Mouse (Mus musculus): ENCODE data around the gene Ablim1.
A peak's percentile ranks its signal among the peaks of the same experiment; 100 is the strongest.
"Not testable (repeated sequence)": the region's sequence is repeated elsewhere in the genome, so short reads cannot be mapped to it uniquely, and the experiment has no call there.

The Ablim1 gene

DNA sequence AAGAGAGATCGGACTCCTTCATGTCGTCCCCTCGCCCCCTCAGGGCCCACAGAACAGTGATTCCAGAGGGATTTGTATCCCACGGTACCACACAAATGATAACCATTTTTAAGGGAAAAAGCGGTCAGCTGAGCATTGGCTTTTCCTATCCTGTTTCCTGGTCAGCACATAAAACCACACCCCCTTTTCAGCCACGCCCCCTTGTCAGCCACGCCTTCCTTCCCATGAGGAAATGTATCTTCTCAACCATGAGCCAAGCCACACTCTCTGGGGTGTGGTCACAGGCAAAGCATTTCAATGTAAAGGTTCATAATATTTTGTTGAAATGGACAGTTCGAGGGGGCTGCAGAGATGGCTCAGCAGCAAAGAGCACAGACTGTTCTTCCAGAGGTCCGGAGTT, 163.2 kb downstream of the Ablim1 start:
- no peak for DNase-seq (ENCODE audit: low spot score)

DNA sequence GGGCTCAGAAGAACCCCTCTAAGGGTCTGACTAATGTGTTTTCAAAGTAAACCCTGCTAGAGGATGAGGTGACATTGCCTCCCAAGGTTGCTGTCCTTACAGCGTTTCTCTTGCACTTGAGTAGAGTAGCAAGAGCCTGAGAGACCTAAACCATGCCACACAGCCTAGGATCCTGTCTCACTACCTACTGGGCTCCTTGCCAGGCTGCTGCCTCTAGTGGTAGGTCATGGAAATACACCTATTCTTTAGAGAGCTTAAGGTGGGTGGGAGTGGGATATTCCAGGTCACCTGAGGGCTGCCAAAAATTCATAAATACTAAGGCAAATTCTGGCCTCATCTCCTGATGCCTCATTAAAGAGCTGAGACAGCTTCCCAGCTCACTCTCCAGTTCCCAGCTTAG, 164.4 kb downstream of the Ablim1 start:
- DNase-seq (ENCODE audit: low spot score): peak; percentile 78

DNA sequence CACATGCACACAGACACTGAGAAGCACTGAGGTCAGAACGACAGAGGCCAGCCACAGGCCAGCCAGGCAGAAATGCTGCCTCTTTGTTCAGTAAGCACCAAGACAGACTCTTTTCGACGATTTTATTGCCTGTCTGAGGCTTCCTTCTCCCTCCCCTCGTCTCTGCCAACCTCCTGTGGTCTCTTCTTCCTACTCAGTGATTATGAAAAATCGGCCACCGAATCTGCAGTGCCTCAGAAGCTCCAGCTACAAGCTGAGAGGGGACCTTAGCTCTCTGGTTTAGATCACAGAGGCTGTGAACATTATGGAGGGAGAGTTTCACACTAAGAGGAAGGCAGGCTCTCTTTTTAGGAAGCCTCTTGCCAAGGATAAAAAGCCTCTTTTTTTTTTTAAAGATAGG, 167.0 kb downstream of the Ablim1 start:
- no peak for DNase-seq (ENCODE audit: low spot score)

DNA sequence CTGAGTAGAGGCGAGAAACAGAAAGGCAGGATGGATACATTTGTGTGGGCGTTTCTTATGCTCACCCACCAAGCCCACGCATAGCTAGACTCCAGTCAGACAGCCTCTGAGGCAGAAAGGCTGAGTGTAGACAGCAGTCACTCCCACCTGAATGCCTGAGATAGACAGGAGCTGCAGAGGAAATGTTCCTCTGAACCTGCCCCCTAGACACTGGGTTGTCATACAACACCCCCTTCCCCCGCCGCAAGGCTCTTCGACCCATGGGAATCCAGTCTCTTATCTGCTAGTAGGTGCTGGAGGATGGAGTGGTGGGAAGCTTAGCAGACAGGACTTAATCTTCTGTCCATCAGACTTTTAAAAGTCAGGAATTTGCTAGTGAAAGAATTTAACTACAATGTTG, 167.8 kb downstream of the Ablim1 start:
- DNase-seq (ENCODE audit: low spot score): no peak

DNA sequence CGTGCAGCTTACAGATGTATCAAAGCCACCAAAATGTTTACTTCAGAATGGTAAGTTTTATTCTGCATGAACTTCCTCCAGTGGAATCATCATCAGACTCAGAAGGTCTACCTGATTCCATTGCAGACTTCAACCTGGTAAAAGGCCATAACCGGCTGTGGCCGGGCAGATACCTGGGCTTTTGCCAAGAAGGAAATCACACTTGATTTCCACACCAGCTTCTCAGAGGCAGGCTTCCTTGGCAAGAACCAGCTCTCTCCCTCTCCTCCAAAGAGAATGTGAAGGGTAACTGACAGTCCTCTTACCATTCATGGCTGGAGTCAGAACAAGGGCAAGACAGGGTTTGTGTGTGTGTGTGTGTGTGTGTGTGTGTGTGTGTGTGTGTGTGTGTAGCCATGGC, 171.1 kb downstream of the Ablim1 start:
- DNase-seq (ENCODE audit: low spot score): no peak

DNA sequence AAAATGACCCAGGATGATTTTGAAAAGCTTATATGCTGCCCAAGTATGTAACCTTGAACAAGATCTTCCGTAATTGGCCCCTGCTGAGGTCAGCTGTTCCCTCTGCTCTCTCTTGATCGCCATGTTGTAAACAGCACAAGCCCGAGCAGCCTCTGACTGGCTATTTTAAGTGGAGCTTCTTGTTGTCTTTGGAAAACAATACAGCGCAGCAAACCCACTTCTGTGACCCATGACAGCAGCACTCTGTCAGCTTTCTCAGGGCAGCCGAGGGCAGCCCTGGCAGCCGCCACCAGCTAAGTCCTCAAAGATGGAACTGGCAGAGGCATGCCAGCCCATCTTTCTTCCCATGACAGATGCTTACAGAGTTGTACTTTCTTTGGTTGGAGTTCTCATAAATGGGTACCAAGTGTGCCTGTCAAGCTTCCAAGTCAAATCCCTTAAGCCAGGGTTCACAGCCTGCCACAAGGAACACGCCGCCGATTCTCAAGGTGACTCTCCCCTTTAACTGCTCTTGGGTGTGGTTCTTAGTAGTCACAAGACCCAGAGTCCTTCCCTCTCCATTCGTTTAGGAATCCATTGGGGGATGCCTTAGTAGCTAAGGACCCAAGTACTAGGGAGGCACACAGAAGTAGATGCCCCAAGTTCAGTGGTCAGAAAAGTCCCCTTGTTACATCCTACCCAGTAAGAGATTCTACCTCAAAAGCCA, 172.8 kb downstream of the Ablim1 start:
- DNase-seq (ENCODE audit: low spot score): no peak

DNA sequence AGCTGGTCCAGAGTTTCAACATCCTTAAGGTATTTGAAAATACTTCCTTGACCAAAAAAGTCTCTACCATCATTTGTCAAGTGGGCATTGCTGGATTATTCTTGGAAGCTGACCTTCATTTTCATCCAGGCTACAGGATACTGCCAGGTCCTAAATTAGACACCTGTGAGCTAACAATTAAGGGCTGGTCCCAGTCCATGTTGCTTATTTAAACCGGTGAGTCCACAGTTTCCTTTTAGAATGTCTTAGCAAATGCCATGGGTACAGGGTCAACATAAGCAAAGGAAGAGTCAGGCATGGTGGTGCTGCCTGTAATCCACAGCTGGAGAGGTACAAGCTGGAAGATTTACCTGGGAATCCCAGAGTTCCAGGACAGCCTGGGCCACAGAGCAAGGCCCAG, 173.8 kb downstream of the Ablim1 start:
- no peak for DNase-seq (ENCODE audit: low spot score)

DNA sequence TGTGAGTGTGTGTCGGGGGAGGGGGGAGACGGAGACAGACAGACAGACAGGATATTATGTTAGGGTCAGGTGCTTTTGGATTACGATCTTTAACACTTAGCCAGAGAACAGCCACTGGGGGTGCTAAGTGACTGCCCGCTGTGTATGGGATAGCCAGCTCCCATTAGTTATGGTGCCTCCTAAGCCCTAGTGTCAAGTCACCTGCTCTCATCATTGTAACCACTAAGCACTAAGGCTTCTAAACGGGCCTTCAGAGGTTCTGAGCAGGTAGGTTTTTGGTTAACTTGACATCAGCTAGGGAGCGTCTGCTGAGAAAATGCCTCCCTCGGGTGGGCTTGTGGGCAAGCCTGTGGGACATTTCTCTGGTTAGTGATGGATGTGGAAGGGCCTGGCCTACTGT, 174.6 kb downstream of the Ablim1 start:
- no peak for DNase-seq (ENCODE audit: low spot score)

DNA sequence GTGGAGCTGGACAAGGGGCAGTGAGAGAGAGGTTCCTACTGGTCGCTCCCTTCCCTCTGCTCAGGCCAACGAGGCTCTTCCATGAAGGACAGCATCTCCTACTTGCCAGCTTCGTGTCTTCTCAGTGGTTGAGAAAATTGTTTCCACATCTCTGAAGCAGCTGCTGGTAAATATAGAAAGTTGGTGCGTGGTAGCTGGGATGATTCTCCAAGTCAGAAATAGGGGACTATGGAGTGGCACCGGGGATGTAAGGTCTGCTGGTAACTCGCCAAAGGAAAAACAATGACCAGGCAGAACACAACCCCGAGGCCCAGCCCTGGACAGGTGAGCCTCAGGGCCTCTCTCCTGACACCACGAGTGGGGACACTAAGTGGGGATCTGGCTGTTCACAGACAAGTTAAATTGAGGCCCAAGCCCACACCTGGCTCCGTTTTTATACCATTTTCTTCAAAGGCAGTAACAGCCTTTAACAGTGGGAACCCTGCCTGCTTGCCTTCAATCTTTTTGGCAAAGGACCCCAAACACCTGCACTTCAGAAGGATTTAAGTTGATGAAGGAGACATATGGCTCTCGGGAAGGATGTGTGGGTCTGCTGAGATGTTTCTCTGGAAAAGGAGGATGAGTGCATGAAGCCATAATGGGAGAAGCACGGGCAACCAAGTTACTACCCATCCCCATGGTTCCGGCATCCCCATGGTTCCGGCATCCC, 175.7 kb downstream of the Ablim1 start:
- no peak for DNase-seq (ENCODE audit: low spot score)

DNA sequence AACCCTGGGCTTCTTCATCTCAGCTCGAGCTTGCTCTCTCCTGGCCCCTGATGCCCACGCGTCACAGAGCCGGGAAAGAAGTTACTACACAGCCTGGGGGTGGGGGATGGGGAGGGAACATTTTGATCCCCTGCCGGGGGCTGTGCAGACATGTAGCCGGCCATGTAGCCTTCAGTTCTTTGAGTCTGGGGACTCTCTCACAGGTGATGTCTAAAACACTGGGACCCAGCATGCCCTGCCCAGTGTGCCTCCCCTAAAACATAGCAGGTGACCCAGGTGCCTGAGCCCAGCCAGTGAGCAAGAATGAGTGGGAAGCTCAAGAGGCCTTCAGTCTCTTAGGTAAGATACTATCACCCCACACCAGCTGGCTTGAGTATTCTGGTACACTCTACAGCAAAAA, 176.2 kb downstream of the Ablim1 start:
- no peak for DNase-seq (ENCODE audit: low spot score)

DNA sequence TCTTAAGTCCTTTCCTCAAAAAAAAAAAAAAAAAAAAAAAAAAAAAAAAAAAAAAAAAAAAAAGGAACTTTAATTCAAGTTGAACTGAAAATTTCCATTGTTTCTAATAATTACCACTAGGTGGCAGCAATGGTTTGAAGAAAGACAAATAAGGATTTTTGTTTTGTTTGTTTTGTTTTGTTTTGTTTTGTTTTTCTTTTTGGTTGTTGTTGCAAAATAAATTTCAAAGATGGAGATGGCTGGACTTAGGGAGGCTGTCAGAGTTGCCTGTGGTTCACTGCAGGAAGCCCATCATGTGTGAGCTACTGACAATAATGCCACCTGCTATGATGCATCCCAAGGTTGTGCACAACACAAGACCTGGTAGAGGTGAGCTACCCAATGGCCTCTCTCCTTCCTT, 176.7 kb downstream of the Ablim1 start:
- no peak for DNase-seq (ENCODE audit: low spot score)

DNA sequence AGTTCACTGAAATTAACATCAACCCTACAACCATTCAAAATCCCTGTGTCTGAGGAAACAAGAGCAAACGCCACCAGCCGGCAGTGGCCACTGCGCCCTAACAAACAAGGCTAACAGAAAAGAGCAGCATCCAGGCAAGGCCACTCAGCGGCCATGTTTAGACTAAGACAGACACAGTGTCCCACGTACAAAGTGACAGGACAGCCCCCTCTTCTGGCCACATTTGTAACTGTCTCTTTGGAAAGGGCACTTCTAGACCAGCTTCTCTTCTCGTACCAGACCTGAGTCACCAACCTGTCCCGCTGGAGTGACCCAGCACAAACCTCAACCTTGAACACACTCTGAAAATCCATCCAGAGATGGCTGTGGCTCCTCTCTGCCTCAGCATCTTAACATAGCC, 178.5 kb downstream of the Ablim1 start:
- DNase-seq (ENCODE audit: low spot score): peak; percentile 83

DNA sequence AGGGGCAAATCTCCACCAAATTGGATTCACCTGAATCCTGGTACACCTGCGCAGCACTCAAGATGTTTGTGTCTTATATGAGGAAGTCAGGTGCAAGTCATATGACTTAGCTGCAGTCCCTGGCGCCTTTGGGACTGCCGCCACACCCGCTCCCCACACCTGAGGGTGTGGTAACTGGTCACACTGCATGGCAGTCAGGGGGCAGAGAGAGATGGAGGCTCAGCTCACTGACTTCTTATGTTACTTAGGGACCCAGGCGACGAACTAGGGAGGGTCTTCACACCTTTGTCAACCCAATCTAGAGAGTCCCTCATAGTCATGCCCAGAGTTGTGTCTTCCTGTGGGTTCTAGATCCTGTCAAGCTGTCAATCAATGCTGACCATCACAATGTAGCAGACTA, 179.1 kb downstream of the Ablim1 start:
- DNase-seq (ENCODE audit: low spot score): not testable (repeated sequence)

DNA sequence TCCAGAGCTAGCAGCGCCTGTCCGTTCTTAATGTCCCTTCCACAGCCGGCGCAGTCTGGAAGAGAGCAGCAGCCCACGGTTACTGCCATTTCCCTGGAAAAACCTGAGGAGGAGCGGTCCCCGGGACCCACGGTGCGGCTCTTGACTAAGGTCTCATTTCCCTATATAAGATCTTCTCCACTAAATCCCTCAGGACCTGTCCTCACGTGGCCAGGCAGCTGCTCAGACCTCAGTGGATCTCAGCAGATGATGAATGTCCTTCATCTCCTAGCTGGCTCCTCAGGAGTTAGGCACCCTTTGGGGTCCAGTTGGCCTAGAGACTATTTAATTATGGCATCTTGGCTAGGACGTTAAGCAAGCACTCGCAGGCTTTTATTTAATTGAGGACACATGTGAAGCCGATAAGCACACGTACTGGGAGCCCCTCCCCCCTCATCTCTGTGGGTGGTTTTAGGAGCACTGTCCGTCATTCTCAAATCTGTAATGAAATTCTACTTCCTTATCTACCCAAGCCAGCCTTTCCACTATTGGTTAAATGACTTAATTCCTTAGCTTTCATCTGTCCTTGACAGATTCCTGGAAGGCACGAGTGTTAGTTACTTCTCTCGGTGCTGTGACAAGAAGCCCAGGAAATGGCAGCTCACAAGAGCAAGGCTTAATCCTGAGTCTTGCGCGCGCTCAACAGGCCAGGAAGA, 179.9 kb downstream of the Ablim1 start:
- DNase-seq (ENCODE audit: low spot score): no peak

DNA sequence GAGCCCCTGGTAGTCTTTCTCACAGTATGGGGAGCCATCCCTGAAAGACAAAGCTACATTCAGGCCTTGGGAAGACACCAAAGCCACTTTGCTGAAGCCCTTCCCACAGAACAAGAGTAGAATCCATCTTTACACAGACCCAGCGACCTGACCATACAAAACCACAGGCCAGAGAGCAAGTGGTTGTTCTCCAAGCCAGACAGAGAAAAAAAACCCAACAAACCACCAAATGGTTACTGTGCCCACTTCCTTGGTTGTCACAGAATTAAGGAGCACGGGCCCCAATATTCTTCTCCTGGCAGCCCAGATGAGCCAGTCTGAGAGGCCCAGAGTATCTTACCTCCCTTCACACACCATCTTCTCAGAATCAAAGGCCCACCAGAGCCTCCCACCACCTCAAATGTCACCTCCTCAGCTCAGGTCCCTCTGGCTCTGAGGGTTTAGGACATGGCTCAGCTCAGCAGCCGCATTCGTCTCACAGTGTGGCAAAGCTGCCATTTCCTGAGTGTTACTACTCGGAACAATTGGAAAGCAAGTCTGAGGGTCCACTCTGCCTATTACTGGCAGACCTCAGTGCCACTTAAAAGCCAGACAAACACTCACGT, 181.7 kb downstream of the Ablim1 start:
- DNase-seq (ENCODE audit: low spot score): no peak

DNA sequence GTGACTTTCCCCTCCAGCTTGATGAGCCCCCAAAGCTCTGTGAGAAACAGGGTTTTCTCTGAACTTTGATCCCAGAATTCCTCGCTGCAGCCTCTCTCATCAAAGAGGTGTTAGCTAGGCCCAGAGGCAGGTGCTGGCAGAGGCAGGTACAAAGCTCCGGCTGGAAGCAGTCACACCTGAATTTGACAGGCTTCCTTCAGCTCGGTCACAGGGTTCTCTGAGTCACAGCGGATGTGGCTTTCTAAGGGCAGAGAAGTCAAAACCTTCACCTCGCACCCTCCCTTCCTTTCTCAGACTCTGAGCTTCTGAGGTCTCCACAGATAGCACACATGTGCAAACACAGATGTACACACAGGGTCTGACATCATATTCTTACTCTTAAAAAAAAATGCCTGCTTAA, 182.4 kb downstream of the Ablim1 start:
- DNase-seq (ENCODE audit: low spot score): no peak

DNA sequence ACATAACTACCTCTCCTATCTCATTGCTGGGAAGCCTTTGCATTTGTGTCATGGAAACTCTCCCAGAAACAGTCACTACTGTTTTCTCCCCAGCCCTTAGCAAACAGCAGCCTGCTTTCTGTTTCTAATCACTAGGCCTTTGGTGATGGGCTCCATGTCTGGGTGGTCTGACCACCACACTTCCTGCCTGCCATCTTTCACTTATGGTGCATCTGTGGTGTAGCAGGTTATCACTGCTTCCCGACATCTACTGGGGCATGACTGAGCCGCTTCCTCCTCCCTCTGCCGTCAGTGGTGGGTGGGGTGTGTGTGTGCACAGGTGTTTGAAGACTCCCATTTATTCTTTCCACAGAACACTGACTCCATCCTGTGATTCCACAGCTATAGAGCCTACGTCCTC, 183.4 kb downstream of the Ablim1 start:
- DNase-seq (ENCODE audit: low spot score): no peak

DNA sequence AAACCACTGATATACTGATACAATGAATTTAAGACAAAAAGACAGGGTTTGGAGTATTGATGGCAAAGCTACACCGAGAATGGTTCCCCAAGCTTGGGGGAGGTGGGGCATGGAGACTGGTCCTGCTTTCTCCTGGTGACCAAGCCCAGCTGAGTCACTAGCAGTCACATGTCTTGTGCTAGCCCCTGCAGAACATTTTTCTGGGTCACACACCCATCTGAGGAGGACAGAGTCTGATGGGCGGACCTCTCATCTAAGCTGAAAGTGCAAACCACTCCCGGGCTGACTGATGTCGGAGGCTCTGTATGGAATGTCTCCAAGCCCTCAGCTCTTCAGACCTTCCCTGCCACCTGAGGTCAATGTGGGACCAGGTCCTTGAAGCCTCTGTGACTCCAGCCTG, 184.1 kb downstream of the Ablim1 start:
- DNase-seq (ENCODE audit: low spot score): no peak

DNA sequence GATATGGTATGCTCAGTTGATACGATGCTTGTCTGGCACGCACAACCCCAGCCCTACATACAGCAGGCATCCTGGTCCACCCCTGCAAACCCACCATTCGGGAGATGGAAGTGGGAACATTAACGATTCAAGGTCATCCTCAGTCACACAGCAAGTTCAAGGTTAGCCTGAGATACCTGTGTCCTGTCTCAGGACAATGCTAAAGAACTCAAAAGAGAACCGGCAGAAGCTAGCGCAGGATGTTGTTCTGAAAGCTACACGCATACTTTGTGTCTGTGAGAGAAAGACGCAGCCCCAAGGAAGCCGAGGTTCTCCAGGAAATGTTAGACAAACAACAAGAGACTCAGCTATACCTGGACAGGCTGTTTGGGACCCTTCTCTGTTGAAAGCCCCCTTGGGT, 185.0 kb downstream of the Ablim1 start:
- no peak for DNase-seq (ENCODE audit: low spot score)

DNA sequence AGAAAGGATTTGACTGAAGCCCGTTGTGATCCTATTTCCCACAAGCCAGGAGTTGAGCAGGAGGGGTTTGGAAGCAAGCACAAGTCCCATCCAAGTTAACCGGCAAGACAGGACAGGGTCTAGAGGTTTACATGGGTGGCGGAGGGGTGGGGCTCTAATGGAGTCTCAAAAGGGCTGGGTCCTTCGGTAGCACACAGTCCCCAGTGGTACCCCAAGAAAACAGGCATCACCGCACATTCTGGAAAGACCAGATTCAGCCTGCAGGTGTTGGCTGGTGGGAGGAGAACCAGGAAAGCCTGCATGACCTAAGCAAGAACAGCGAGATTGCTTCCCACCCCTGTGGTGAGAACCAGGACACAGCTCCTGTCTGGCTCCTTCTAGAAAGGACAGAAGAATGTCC, 186.7 kb downstream of the Ablim1 start:
- no peak for DNase-seq (ENCODE audit: low spot score)

DNA sequence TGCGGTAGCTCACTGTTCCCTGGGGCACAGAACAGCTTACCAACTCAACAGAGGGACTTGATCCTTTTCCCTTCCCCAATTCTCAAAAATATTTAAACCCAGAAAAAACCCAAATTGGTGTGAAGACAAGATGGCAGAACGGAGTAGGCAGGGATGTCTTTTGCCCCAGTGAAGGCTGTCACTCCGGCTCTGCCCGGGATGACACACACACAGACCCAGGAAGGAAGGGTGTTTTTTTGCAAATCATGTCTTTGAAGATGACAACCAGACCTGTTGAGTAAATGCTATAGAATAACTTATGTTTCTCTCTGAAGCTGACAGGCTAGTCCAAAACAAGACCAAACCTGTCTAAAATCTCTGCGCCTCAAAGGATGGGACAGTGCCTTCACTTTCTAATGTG, 187.2 kb downstream of the Ablim1 start:
- no peak for DNase-seq (ENCODE audit: low spot score)

DNA sequence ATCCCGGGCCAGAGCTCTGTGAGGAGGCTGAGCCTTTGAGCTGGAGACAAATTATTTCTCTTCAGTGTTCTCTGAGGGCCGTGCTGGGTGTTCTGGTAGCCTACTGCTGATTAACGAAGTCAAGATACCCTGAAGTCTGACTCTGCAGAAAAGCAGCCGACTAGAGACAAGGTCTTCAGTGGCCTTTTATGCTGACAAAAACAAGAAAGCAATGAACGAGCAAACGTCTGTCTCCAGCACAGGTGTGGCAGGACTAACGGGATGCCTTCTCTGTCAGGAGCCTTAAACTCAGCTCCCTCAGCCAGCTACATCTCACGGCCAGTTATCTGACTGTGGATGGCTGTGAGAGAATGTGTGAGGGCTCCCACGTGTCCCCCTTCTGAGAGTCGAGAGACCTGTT, 187.8 kb downstream of the Ablim1 start:
- DNase-seq (ENCODE audit: low spot score): no peak

DNA sequence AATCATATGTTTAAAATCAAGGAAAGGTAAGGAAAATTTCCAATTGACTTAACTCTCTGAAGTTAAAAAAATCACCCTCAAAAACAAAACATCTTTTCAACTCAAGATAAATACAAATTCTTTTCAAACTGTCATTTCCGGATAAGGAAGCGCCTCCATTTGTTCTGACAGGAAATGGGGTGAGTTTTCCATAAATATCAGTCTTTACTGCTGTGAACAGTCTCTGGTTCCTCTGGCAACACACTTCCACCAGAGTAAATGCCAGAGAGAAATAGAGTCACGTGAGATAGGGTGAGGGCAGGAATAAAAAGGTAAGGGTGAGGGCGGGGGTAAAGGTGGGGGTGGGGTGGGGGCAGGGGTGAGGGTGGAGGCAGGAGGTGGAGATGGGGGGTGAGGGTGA, 189.8 kb downstream of the Ablim1 start:
- DNase-seq (ENCODE audit: low spot score): no peak

Measured in testis, postnatal 10 days (tissue).